Mouse (Mus musculus): Measurements from ENCODE around the gene Rgcc. TPM values are rescaled to one million over a fixed set of nuclear protein-coding genes. Genes with fewer than 3 reads are reported as not detected.

Gene Rgcc
- total and polyA plus RNA-seq, 3 experiments, result 66.4 to 124 (median 116) TPM

GRCm38 (mm10) chr14:79255786-79256185 lies 45.7 kb downstream of the Rgcc start:
- WGBS, result 79% methylated on average over 2 of the region's 2 CpGs

GRCm38 (mm10) chr14:79251727-79252285 lies 49.6 kb downstream of the Rgcc start:
- TF ChIP-seq POLR2A (IDR thresholded peaks at IDR 0.05; ENCODE audit: insufficient read depth, low read depth, low read length), result no peak
- no peak for TF ChIP-seq CTCF (IDR thresholded peaks at IDR 0.05)

More at GRCm38 (mm10) chr14:79255786-79256185, 45.7 kb downstream of the Rgcc start:
- Histone ChIP-seq H3K27ac (no peak overlapping the region), H3K27me3 (ENCODE audit: control insufficient read depth, insufficient read depth, low read length) (no peaks in the 10 kb centered on the region), H3K4me3 (no peak overlapping the region), H3K36me3 (ENCODE audit: control insufficient read depth, insufficient read depth, low read length) (no peaks in the 10 kb centered on the region), H3K4me1 (ENCODE audit: control insufficient read depth, insufficient read depth, low read length) (peaks cover 4% of the 10 kb centered on the region), H3K79me2 (replicated peaks; ENCODE audit: control insufficient read depth, insufficient read depth, low read length) (no peaks in the 10 kb centered on the region), H3K9ac (ENCODE audit: low read depth, low read length) (no peak overlapping the region)
- intact Hi-C loops (cut with DNase I), result no loop called here
- no peak for TF ChIP-seq EP300 (IDR thresholded peaks at IDR 0.05; ENCODE audit: insufficient read depth, low read depth, low read length)
- TF ChIP-seq CTCF (IDR thresholded peaks at IDR 0.05), result no peak
- no peak for TF ChIP-seq POLR2A (IDR thresholded peaks at IDR 0.05; ENCODE audit: insufficient read depth, low read depth, low read length)
- no peak for DNase-seq

GRCm38 (mm10) chr14:79244571-79244970 lies 56.9 kb downstream of the Rgcc start:
- TF ChIP-seq CTCF (IDR thresholded peaks at IDR 0.05) (no peak), POLR2A (IDR thresholded peaks at IDR 0.05; ENCODE audit: insufficient read depth, low read depth, low read length) (no peak), EP300 (IDR thresholded peaks at IDR 0.05; ENCODE audit: insufficient read depth, low read depth, low read length) (no peak)
- Histone ChIP-seq H3K4me3 (no peak overlapping the region), H3K27me3 (ENCODE audit: control insufficient read depth, insufficient read depth, low read length) (no peaks in the 10 kb centered on the region), H3K79me2 (replicated peaks; ENCODE audit: control insufficient read depth, insufficient read depth, low read length) (no peaks in the 10 kb centered on the region), H3K36me3 (ENCODE audit: control insufficient read depth, insufficient read depth, low read length) (no peaks in the 10 kb centered on the region), H3K27ac (no peak overlapping the region), H3K9ac (ENCODE audit: low read depth, low read length) (no peak overlapping the region), H3K4me1 (ENCODE audit: control insufficient read depth, insufficient read depth, low read length) (no peaks in the 10 kb centered on the region)
- 60% methylated on average over 3 of the region's 3 CpGs for WGBS
- no peak for DNase-seq
- intact Hi-C loops (cut with DNase I), result no loop called here

More at GRCm38 (mm10) chr14:79251727-79252285, 49.6 kb downstream of the Rgcc start:
- Histone ChIP-seq H3K4me1 (ENCODE audit: control insufficient read depth, insufficient read depth, low read length) (peaks cover 2% of the 10 kb centered on the region; the same call in 1 of the 2 replicates), H3K79me2 (replicated peaks; ENCODE audit: control insufficient read depth, insufficient read depth, low read length) (no peaks in the 10 kb centered on the region), H3K27me3 (ENCODE audit: control insufficient read depth, insufficient read depth, low read length) (no peaks in the 10 kb centered on the region), H3K9ac (ENCODE audit: low read depth, low read length) (no peak overlapping the region), H3K4me3 (no peak overlapping the region), H3K36me3 (ENCODE audit: control insufficient read depth, insufficient read depth, low read length) (no peaks in the 10 kb centered on the region), H3K27ac (no peak overlapping the region)
- WGBS, result 72% methylated on average over 5 of the region's 5 CpGs
- intact Hi-C loops (cut with DNase I), result loop anchor here (2.0 kb wide), 1 partner anchor 15 kb away; no protein-coding TSS in a partner anchor
- DNase-seq, result no peak

GRCm38 (mm10) chr14:79243038-79243883 lies 58.2 kb downstream of the Rgcc start:
- Histone ChIP-seq H3K36me3 (ENCODE audit: control insufficient read depth, insufficient read depth, low read length) (no peaks in the 10 kb centered on the region), H3K4me3 (no peak overlapping the region), H3K4me1 (ENCODE audit: control insufficient read depth, insufficient read depth, low read length) (no peaks in the 10 kb centered on the region), H3K27me3 (ENCODE audit: control insufficient read depth, insufficient read depth, low read length) (no peaks in the 10 kb centered on the region), H3K9ac (ENCODE audit: low read depth, low read length) (no peak overlapping the region), H3K27ac (no peak overlapping the region), H3K79me2 (replicated peaks; ENCODE audit: control insufficient read depth, insufficient read depth, low read length) (no peaks in the 10 kb centered on the region)
- TF ChIP-seq POLR2A (IDR thresholded peaks at IDR 0.05; ENCODE audit: insufficient read depth, low read depth, low read length) (no peak), CTCF (IDR thresholded peaks at IDR 0.05) (no peak), EP300 (IDR thresholded peaks at IDR 0.05; ENCODE audit: insufficient read depth, low read depth, low read length) (no peak)
- peak in 1 of 2 experiments; percentile 22 for DNase-seq
- 83% methylated on average over 12 of the region's 12 CpGs for WGBS
- intact Hi-C loops (cut with DNase I), result no loop called here

GRCm38 (mm10) chr14:79242386-79242720 lies 59.1 kb downstream of the Rgcc start:
- no peak for DNase-seq
- no peaks in the 10 kb centered on the region for H3K27me3 ChIP-seq (ENCODE audit: control insufficient read depth, insufficient read depth, low read length)
- no peak overlapping the region for H3K27ac ChIP-seq
- no peak overlapping the region for H3K9ac ChIP-seq (ENCODE audit: low read depth, low read length)
- H3K79me2 ChIP-seq (replicated peaks; ENCODE audit: control insufficient read depth, insufficient read depth, low read length), result no peaks in the 10 kb centered on the region
- no peak overlapping the region for H3K4me3 ChIP-seq
- no peaks in the 10 kb centered on the region for H3K4me1 ChIP-seq (ENCODE audit: control insufficient read depth, insufficient read depth, low read length)
- H3K36me3 ChIP-seq (ENCODE audit: control insufficient read depth, insufficient read depth, low read length), result no peaks in the 10 kb centered on the region
- TF ChIP-seq EP300 (IDR thresholded peaks at IDR 0.05; ENCODE audit: insufficient read depth, low read depth, low read length) (no peak), POLR2A (IDR thresholded peaks at IDR 0.05; ENCODE audit: insufficient read depth, low read depth, low read length) (no peak), CTCF (IDR thresholded peaks at IDR 0.05) (no peak)
- intact Hi-C loops (cut with DNase I), result no loop called here

Data from heart, adult 2 months (tissue).